Mouse (Mus musculus): ENCODE results near the gene Gm21992.

- TF ChIP-seq POLR2A (IDR thresholded peaks at IDR 0.05; ENCODE audit: low read depth, low read length) (no peak), CTCF (conservative IDR thresholded peaks at IDR 0.05; ENCODE audit: insufficient read depth, insufficient read length, low read depth, low read length) (no peak)
Observed at GRCm38 (mm10) chr19:4708765-4709164, 102.6 kb downstream of the Gm21992 start.

Measured in kidney, adult 2 months (tissue).